In the genomic region with DNA sequence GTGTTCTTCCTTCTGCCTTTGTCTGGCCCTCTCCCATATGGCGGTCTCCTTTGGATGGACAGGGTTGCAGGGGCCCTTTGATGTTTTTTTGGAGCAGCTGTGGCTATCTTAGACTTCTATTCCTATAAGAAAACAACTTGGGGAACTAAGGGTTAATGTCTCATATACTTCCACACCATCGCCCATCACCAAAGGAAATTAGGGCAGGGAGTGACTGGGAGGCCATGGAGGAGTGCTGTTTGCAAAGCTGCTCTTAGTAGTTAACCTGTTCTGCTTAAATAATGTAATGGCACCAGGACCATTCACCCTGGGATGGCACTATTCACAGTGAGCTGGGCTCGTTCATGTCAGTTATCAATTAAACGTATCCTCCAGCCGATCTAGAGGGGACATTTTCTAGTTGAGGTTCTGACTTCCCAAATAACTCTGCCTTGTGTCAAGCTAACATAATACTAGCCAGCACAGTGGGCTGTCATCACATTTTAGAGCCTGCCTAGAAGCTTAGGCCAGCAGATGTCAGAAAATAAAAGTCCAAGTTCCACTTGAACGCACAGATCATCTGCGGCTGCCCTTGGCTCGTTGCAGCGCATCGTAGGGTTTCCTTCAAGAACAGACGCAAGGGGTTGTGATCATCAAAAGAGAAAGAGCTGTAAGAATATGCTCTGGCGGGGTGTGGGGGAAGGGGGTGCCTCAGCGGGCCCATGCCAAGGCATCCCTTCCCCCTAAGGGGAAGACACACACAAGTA, we compare ENCODE assay signal across 9 mouse cellular contexts. TPM values are rescaled to one million over a fixed set of nuclear protein-coding genes. Genes with fewer than 3 reads are reported as not detected.
DNase-seq lines count a peak whose midpoint lies in the region; ATAC-seq and TF ChIP-seq lines count a peak whose summit lies in the region.
"Had no signal": no experiment of that assay in that cellular context is flagged by ENCODE, and none has a peak within 500 bp of the region (broad histone marks: within the 10 kb centered on the region; RNA-seq: fewer than 3 reads in every experiment).

No protein-coding gene starts in this region.

- H3K27me3 ChIP-seq in hindbrain, embryonic 15.5 days, result no peaks in the 10 kb centered on the region
- no peaks in the 10 kb centered on the region for H3K27me3 ChIP-seq in hindbrain, embryonic 11.5 days (ENCODE audit: control insufficient read depth, insufficient read depth, low read length)
- H3K27me3 ChIP-seq in lung, embryonic 15.5 days, result no peaks in the 10 kb centered on the region
- no peaks in the 10 kb centered on the region for H3K27me3 ChIP-seq in forebrain, embryonic 14.5 days (replicated peaks; ENCODE audit: control insufficient read depth, insufficient read depth, low read length)
- H3K27me3 ChIP-seq in stomach, embryonic 15.5 days (replicated peaks), result no peaks in the 10 kb centered on the region
- H3K27me3 ChIP-seq: embryonic facial prominence, embryonic 15.5 days had no signal

- no peak for DNase-seq in hindbrain, embryonic 11.5 days (ENCODE audit: low spot score)
- DNase-seq in lung, adult 2 months, result no peak
- DNase-seq in forebrain, embryonic 14.5 days (ENCODE audit: low spot score), result no peak
- DNase-seq: cerebellum, adult 2 months had no signal

- WGBS in hindbrain, embryonic 15.5 days, result 38% methylated on average over 13 of the region's 13 CpGs
- 56% methylated on average over 13 of the region's 13 CpGs for WGBS in hindbrain, embryonic 11.5 days
- 72% methylated on average over 13 of the region's 13 CpGs for WGBS in lung, embryonic 15.5 days
- 69% methylated on average over 13 of the region's 13 CpGs for WGBS in lung, adult 2 months
- 24% methylated on average over 13 of the region's 13 CpGs for WGBS in forebrain, embryonic 14.5 days
- WGBS in stomach, embryonic 15.5 days, result 83% methylated on average over 13 of the region's 13 CpGs

- TF ChIP-seq POLR2A in lung, adult 2 months (IDR thresholded peaks at IDR 0.05; ENCODE audit: borderline replicate concordance, extremely low read depth, low read depth, low read length), result no peak

- no peak overlapping the region for H3K27ac ChIP-seq in hindbrain, embryonic 15.5 days (replicated peaks)
- no peak overlapping the region for H3K27ac ChIP-seq in hindbrain, embryonic 11.5 days (ENCODE audit: low read depth, low read length)
- peak overlapping the region; percentile 78 for H3K27ac ChIP-seq in lung, embryonic 15.5 days
- no peak overlapping the region for H3K27ac ChIP-seq in forebrain, embryonic 14.5 days (ENCODE audit: low read depth, low read length)
- peak overlapping the region; percentile 13; the same call in 1 of the 2 replicates for H3K27ac ChIP-seq in stomach, embryonic 15.5 days
- H3K27ac ChIP-seq: embryonic facial prominence, embryonic 15.5 days had no signal

- no peak overlapping the region for H3K4me2 ChIP-seq in hindbrain, embryonic 15.5 days
- H3K4me2 ChIP-seq in hindbrain, embryonic 11.5 days (replicated peaks; ENCODE audit: low read depth, low read length), result no peak overlapping the region
- peak overlapping the region; percentile 29; the same call in 1 of the 2 replicates for H3K4me2 ChIP-seq in lung, embryonic 15.5 days
- no peak overlapping the region; the same call in 1 of the 2 replicates for H3K4me2 ChIP-seq in forebrain, embryonic 14.5 days (ENCODE audit: low read length)
- H3K4me2 ChIP-seq in stomach, embryonic 15.5 days, result no peak overlapping the region
- H3K4me2 ChIP-seq: embryonic facial prominence, embryonic 15.5 days had no signal

- H3K4me3 ChIP-seq in hindbrain, embryonic 15.5 days, result no peak overlapping the region
- H3K4me3 ChIP-seq in hindbrain, embryonic 11.5 days (ENCODE audit: low read depth, low read length), result no peak overlapping the region
- H3K4me3 ChIP-seq in lung, embryonic 15.5 days, result no peak overlapping the region
- no peak overlapping the region for H3K4me3 ChIP-seq in lung, adult 2 months (replicated peaks; ENCODE audit: extremely low read depth, low read depth, low read length)
- no peak overlapping the region for H3K4me3 ChIP-seq in forebrain, embryonic 14.5 days (ENCODE audit: low read depth, low read length)
- H3K4me3 ChIP-seq in stomach, embryonic 15.5 days (replicated peaks), result no peak overlapping the region
- H3K4me3 ChIP-seq: embryonic facial prominence, embryonic 15.5 days had no signal

- TF ChIP-seq CTCF in lung, adult 2 months (IDR thresholded peaks at IDR 0.05; ENCODE audit: insufficient read depth, low read length), result no peak

- H3K9ac ChIP-seq in hindbrain, embryonic 15.5 days, result no peak overlapping the region
- no peak overlapping the region for H3K9ac ChIP-seq in hindbrain, embryonic 11.5 days (ENCODE audit: low read depth, low read length)
- no peak overlapping the region for H3K9ac ChIP-seq in lung, embryonic 15.5 days
- H3K9ac ChIP-seq in forebrain, embryonic 14.5 days (ENCODE audit: low read length), result no peak overlapping the region
- H3K9ac ChIP-seq in stomach, embryonic 15.5 days, result no peak overlapping the region
- H3K9ac ChIP-seq: embryonic facial prominence, embryonic 15.5 days had no signal

- ATAC-seq in hindbrain, embryonic 15.5 days (ENCODE audit: low FRiP score, low read depth), result peak; percentile 34; the same call in 1 of the 2 replicates
- no peak for ATAC-seq in hindbrain, embryonic 11.5 days (ENCODE audit: low FRiP score)
- ATAC-seq in lung, embryonic 15.5 days (ENCODE audit: borderline replicate concordance, extremely low read depth, low FRiP score, low TSS enrichment), result no peak
- ATAC-seq in forebrain, embryonic 14.5 days, result peak; percentile 50; the same call in 1 of the 2 replicates
- ATAC-seq in stomach, embryonic 15.5 days (ENCODE audit: insufficient read depth, low FRiP score, low read depth), result no peak
- ATAC-seq in inflammation-experienced regulatory T-cells, adult 6 months, result no peak

- H3K9me3 ChIP-seq in hindbrain, embryonic 15.5 days, result no peaks in the 10 kb centered on the region
- H3K9me3 ChIP-seq in hindbrain, embryonic 11.5 days (ENCODE audit: control insufficient read depth, low read length), result no peaks in the 10 kb centered on the region
- H3K9me3 ChIP-seq in lung, embryonic 15.5 days, result no peaks in the 10 kb centered on the region
- no peaks in the 10 kb centered on the region for H3K9me3 ChIP-seq in forebrain, embryonic 14.5 days (replicated peaks; ENCODE audit: control insufficient read depth, low read length)
- H3K9me3 ChIP-seq in stomach, embryonic 15.5 days, result no peaks in the 10 kb centered on the region
- H3K9me3 ChIP-seq: embryonic facial prominence, embryonic 15.5 days had no signal

- H3K4me1 ChIP-seq in hindbrain, embryonic 15.5 days (replicated peaks), result peaks cover 23% of the 10 kb centered on the region
- no peaks in the 10 kb centered on the region for H3K4me1 ChIP-seq in hindbrain, embryonic 11.5 days (replicated peaks; ENCODE audit: control insufficient read depth, insufficient read depth, low read length)
- H3K4me1 ChIP-seq in lung, embryonic 15.5 days, result peaks cover 30% of the 10 kb centered on the region
- H3K4me1 ChIP-seq in lung, adult 2 months (ENCODE audit: control insufficient read depth, insufficient read depth, low read length), result peaks cover 2% of the 10 kb centered on the region; the same call in 1 of the 2 replicates
- peaks cover 22% of the 10 kb centered on the region for H3K4me1 ChIP-seq in forebrain, embryonic 14.5 days (ENCODE audit: control insufficient read depth, insufficient read depth, low read length)
- H3K4me1 ChIP-seq in stomach, embryonic 15.5 days, result 0 out of 2 replicates have a peak, but pooled peaks cover 13% of the 10 kb centered on the region

- H3K36me3 ChIP-seq in hindbrain, embryonic 15.5 days, result no peaks in the 10 kb centered on the region
- H3K36me3 ChIP-seq in hindbrain, embryonic 11.5 days (ENCODE audit: control insufficient read depth, insufficient read depth, low read length), result no peaks in the 10 kb centered on the region
- no peaks in the 10 kb centered on the region for H3K36me3 ChIP-seq in lung, embryonic 15.5 days
- H3K36me3 ChIP-seq in forebrain, embryonic 14.5 days (ENCODE audit: control insufficient read depth, insufficient read depth, low read length), result no peaks in the 10 kb centered on the region
- no peaks in the 10 kb centered on the region for H3K36me3 ChIP-seq in stomach, embryonic 15.5 days
- H3K36me3 ChIP-seq: embryonic facial prominence, embryonic 15.5 days had no signal

RNA-seq across cellular contexts. Expression of a gene that starts 23.4 kb away (rescaled TPM):
- polyA plus RNA-seq in hindbrain, embryonic 15.5 days (2015; fragmentation: Nextera tagmentation; extraction: Ambion mirVana), result 0.13 and 0.30 TPM in 2 replicates
- polyA plus RNA-seq in hindbrain, embryonic 11.5 days (2014; fragmentation: Nextera tagmentation; extraction: Ambion mirVana), result 0.18 TPM in 1 of 2 replicates, not detected in the other
- polyA plus RNA-seq in lung, embryonic 15.5 days (2015; fragmentation: Nextera tagmentation; extraction: Ambion mirVana), result 0.31 and 0.60 TPM in 2 replicates
- polyA plus RNA-seq in lung, adult 2 months (2012; rRNA removed), result 0.09 and 0.18 TPM in 2 replicates
- 0.28 TPM in 1 of 2 replicates, not detected in the other for polyA plus RNA-seq in forebrain, embryonic 14.5 days (2014; fragmentation: Nextera tagmentation; extraction: Ambion mirVana)
- polyA plus RNA-seq in stomach, embryonic 15.5 days (2015; fragmentation: Nextera tagmentation; extraction: Ambion mirVana), result 1.2 and 1.4 TPM in 2 replicates
- polyA plus RNA-seq in inflammation-experienced regulatory T-cells, adult 6 months (2017; shearing (Covaris generic)), result under 1 TPM in 1 of 3 experiments, not detected in 2; 0.55 TPM

Comparison
In these comparisons a context has a peak if more than half of its experiments do, and no peak if none do; other contexts are left out.
1. ATAC-seq: peak in hindbrain, embryonic 15.5 days (single experiment) and forebrain, embryonic 14.5 days (single experiment); none in hindbrain, embryonic 11.5 days (single experiment), lung, embryonic 15.5 days (single experiment), stomach, embryonic 15.5 days (single experiment) and inflammation-experienced regulatory T-cells, adult 6 months (single experiment).
2. H3K27ac ChIP-seq: peak in lung, embryonic 15.5 days (single experiment) and stomach, embryonic 15.5 days (single experiment); none in hindbrain, embryonic 15.5 days (single experiment), hindbrain, embryonic 11.5 days (single experiment) and forebrain, embryonic 14.5 days (single experiment).